Mouse (Mus musculus) forebrain, postnatal 0 days (tissue): ENCODE results near the gene Eef1a2. TPM values are rescaled to one million over a fixed set of nuclear protein-coding genes. Genes with fewer than 3 reads are reported as not detected.

Source experiments
- ATAC-seq: fragments of 200-750 bp; cut with Nextera tagmentation; 2 replicates; pipeline ENCODE4 v1.8.0; 2017; ENCODE audit warnings: mild to moderate bottlenecking, moderate library complexity
- DNase-seq: peaks from one replicate; pipeline ENCODE4 v3.0.0-alpha.2; 2015
- H3K27ac ChIP-seq: fragments of 300-500 bp; sonication (generic); 2 replicates; pipeline ENCODE4 v1.5.1; 2014; ENCODE audit warnings: low read depth, mild to moderate bottlenecking, antibody characterized with exemption, low read length, moderate library complexity, mixed read lengths
- H3K27me3 ChIP-seq: fragments of 300-500 bp; sonication (generic); 2 replicates; pipeline ENCODE4 v1.6.1; 2014; ENCODE audit warnings: mild to moderate bottlenecking, low read length, mixed read lengths; ENCODE audit not compliant: insufficient read depth
- H3K36me3 ChIP-seq: fragments of 300-500 bp; sonication (generic); 2 replicates; pipeline ENCODE4 v1.6.1; 2014; ENCODE audit warnings: mild to moderate bottlenecking, moderate library complexity; ENCODE audit not compliant: insufficient read depth
- H3K4me1 ChIP-seq: fragments of 300-500 bp; sonication (generic); 2 replicates; pipeline ENCODE4 v1.6.1; 2014; ENCODE audit warnings: antibody characterized with exemption; ENCODE audit not compliant: insufficient read depth
- H3K4me2 ChIP-seq: fragments of 300-500 bp; sonication (generic); 2 replicates; pipeline ENCODE4 v1.6.1; 2014; ENCODE audit warnings: low read depth, mild to moderate bottlenecking, moderate library complexity
- H3K4me3 ChIP-seq: fragments of 300-500 bp; sonication (generic); 2 replicates; pipeline ENCODE4 v1.5.1; 2014; ENCODE audit warnings: low read depth, low read length, mixed read lengths
- H3K9ac ChIP-seq: fragments of 300-500 bp; sonication (generic); 2 replicates; pipeline ENCODE4 v1.6.1; 2014; ENCODE audit warnings: mild to moderate bottlenecking
- H3K9me3 ChIP-seq: fragments of 300-500 bp; sonication (generic); 2 replicates; pipeline ENCODE4 v1.6.1; 2016; ENCODE audit warnings: low read length
- CTCF ChIP-seq: sonication (generic); IDR thresholded peaks from 2 replicates; pipeline ENCODE4 v1.5.1; 2016; ENCODE audit warnings: antibody characterized with exemption, control low read depth, low read depth
- WGBS: fragments of 180-500 bp; shearing (Covaris S2); extraction: QIAGEN DNeasy Blood & Tissue Kit; methylation state at CpG from one replicate; pipeline ENCODE4 v1.1.7; 2014; 5-methylcytosine and 5-hydroxymethylcytosine counted together
- polyA plus RNA-seq: library from polyadenylated mRNA; unstranded; fragments of >200 nt; fragmentation: Nextera tagmentation; extraction: Ambion mirVana; gene quantifications from 2 replicates; pipeline ENCODE4 v1.2.1, GENCODE M21; 2015
- total RNA-seq: library from RNA; depleted of rRNA; stranded (reverse); fragments of >200 nt; gene quantifications from 2 replicates; pipeline ENCODE4 v1.2.3, GENCODE M21; 2014

Gene Eef1a2
- total and polyA plus RNA-seq, 2 experiments from 2014 or later: 17.5 to 218 TPM

- H3K4me3 ChIP-seq: no peak overlapping the region
- H3K27ac ChIP-seq: no peak overlapping the region
- no peak for TF ChIP-seq CTCF
- no peak overlapping the region for H3K9ac ChIP-seq
- H3K4me1 ChIP-seq: no peaks in the 10 kb centered on the region
- no peak overlapping the region for H3K4me2 ChIP-seq
- no peaks in the 10 kb centered on the region for H3K9me3 ChIP-seq
- ATAC-seq (no peak), DNase-seq (no peak)
- H3K36me3 ChIP-seq: no peaks in the 10 kb centered on the region
- H3K27me3 ChIP-seq: no peaks in the 10 kb centered on the region
- WGBS: 76% methylated on average over 6 of the region's 6 CpGs
Measured at GRCm38 (mm10) chr2:181180898-181181297, 24.1 kb upstream of the Eef1a2 start.

- TF ChIP-seq CTCF: no peak
- 87% methylated on average over 5 of the region's 5 CpGs for WGBS
- no peak overlapping the region for H3K9ac ChIP-seq
- no peaks in the 10 kb centered on the region for H3K4me1 ChIP-seq
- H3K36me3 ChIP-seq: no peaks in the 10 kb centered on the region
- ATAC-seq (no peak), DNase-seq (no peak)
- H3K4me3 ChIP-seq: no peak overlapping the region
- H3K4me2 ChIP-seq: no peak overlapping the region
- H3K27me3 ChIP-seq: no peaks in the 10 kb centered on the region
- H3K9me3 ChIP-seq: no peaks in the 10 kb centered on the region
- no peak overlapping the region for H3K27ac ChIP-seq
Measured at GRCm38 (mm10) chr2:181178471-181178870, 21.7 kb upstream of the Eef1a2 start.

- no peaks in the 10 kb centered on the region for H3K36me3 ChIP-seq
- H3K4me3 ChIP-seq: no peak overlapping the region
- 87% methylated on average over 3 of the region's 3 CpGs for WGBS
- no peak overlapping the region for H3K27ac ChIP-seq
- ATAC-seq (no peak), DNase-seq (no peak)
- no peak overlapping the region for H3K9ac ChIP-seq
- no peaks in the 10 kb centered on the region for H3K27me3 ChIP-seq
- no peaks in the 10 kb centered on the region for H3K9me3 ChIP-seq
- H3K4me2 ChIP-seq: no peak overlapping the region
- H3K4me1 ChIP-seq: no peaks in the 10 kb centered on the region
- no peak for TF ChIP-seq CTCF
Measured at GRCm38 (mm10) chr2:181178015-181178414, 21.2 kb upstream of the Eef1a2 start.

GRCm38 (mm10) chr2:181174646-181175045 lies 17.8 kb upstream of the Eef1a2 start:
- 93% methylated on average over 3 of the region's 3 CpGs for WGBS
- Histone ChIP-seq H3K9me3 (no peaks in the 10 kb centered on the region), H3K4me2 (no peak overlapping the region), H3K36me3 (no peaks in the 10 kb centered on the region), H3K4me1 (no peaks in the 10 kb centered on the region), H3K9ac (no peak overlapping the region), H3K4me3 (no peak overlapping the region), H3K27me3 (no peaks in the 10 kb centered on the region), H3K27ac (no peak overlapping the region)
- DNase-seq: no peak
- no peak for TF ChIP-seq CTCF
- no peak for ATAC-seq

GRCm38 (mm10) chr2:181166469-181166868 lies 9.7 kb upstream of the Eef1a2 start:
- ATAC-seq: no peak
- no peak overlapping the region for H3K27ac ChIP-seq
- no peak for DNase-seq
- no peak for TF ChIP-seq CTCF
- H3K36me3 ChIP-seq: no peaks in the 10 kb centered on the region
- no peaks in the 10 kb centered on the region for H3K9me3 ChIP-seq
- H3K4me2 ChIP-seq: no peak overlapping the region
- H3K27me3 ChIP-seq: no peaks in the 10 kb centered on the region
- WGBS: 76% methylated on average over 5 of the region's 5 CpGs
- H3K4me3 ChIP-seq: no peak overlapping the region
- no peak overlapping the region for H3K9ac ChIP-seq
- no peaks in the 10 kb centered on the region for H3K4me1 ChIP-seq

GRCm38 (mm10) chr2:181160821-181161220 lies 4.0 kb upstream of the Eef1a2 start:
- DNase-seq: no peak

GRCm38 (mm10) chr2:181159771-181160170 lies 3.0 kb upstream of the Eef1a2 start:
- Histone ChIP-seq H3K36me3 (no peaks in the 10 kb centered on the region), H3K4me3 (no peak overlapping the region), H3K27me3 (no peaks in the 10 kb centered on the region), H3K9me3 (no peaks in the 10 kb centered on the region), H3K4me1 (peaks cover 43% of the 10 kb centered on the region), H3K4me2 (peak overlapping the region; percentile 41), H3K27ac (peak overlapping the region; percentile 91), H3K9ac (peak overlapping the region; percentile 47)
- TF ChIP-seq CTCF: no peak
- 0% methylated on average over 2 of the region's 2 CpGs for WGBS
- DNase-seq (peak; percentile 88), ATAC-seq (peak; percentile 92)

More at GRCm38 (mm10) chr2:181160821-181161220, 4.0 kb upstream of the Eef1a2 start:
- no peaks in the 10 kb centered on the region for H3K9me3 ChIP-seq
- 54% methylated on average over 4 of the region's 4 CpGs for WGBS
- TF ChIP-seq CTCF: no peak
- ATAC-seq: no peak
- no peak overlapping the region for H3K27ac ChIP-seq
- H3K4me3 ChIP-seq: no peak overlapping the region
- H3K9ac ChIP-seq: no peak overlapping the region
- H3K36me3 ChIP-seq: no peaks in the 10 kb centered on the region
- peaks cover 35% of the 10 kb centered on the region for H3K4me1 ChIP-seq
- no peak overlapping the region for H3K4me2 ChIP-seq
- H3K27me3 ChIP-seq: no peaks in the 10 kb centered on the region
